Mouse (Mus musculus) lung, embryonic 16.5 days (tissue): ENCODE data around the gene Nin. TPM values are rescaled to one million over a fixed set of nuclear protein-coding genes. Genes with fewer than 3 reads are reported as not detected.
A peak's percentile ranks its signal among the peaks of the same experiment; 100 is the strongest.

Source experiments
- ATAC-seq: fragments of 200-750 bp; cut with Nextera tagmentation; 2 replicates; pipeline ENCODE4 v1.8.0; 2017; ENCODE audit warnings: low read depth, mild to moderate bottlenecking, moderate library complexity
- H3K27ac ChIP-seq: fragments of 300-500 bp; sonication (generic); 2 replicates; pipeline ENCODE4 v1.5.1; 2014; ENCODE audit warnings: mild to moderate bottlenecking, control low read depth, low read length
- H3K27me3 ChIP-seq: fragments of 300-500 bp; sonication (generic); 2 replicates; pipeline ENCODE4 v1.6.1; 2014; ENCODE audit warnings: low read depth, low read length, mixed read lengths; ENCODE audit not compliant: control insufficient read depth, insufficient read depth
- H3K36me3 ChIP-seq: fragments of 300-500 bp; sonication (generic); 2 replicates; pipeline ENCODE4 v1.6.1; 2014; ENCODE audit warnings: low read length; ENCODE audit not compliant: control insufficient read depth, insufficient read depth
- H3K4me1 ChIP-seq: fragments of 300-500 bp; sonication (generic); replicated peaks from 2 replicates; pipeline ENCODE4 v1.6.1; 2014; ENCODE audit warnings: low read length, mixed read lengths; ENCODE audit not compliant: control insufficient read depth, insufficient read depth
- H3K4me2 ChIP-seq: fragments of 300-500 bp; sonication (generic); 2 replicates; pipeline ENCODE4 v1.6.1; 2014; ENCODE audit warnings: low read depth, low read length, control low read depth
- H3K4me3 ChIP-seq: fragments of 300-500 bp; sonication (generic); 2 replicates; pipeline ENCODE4 v1.5.1; 2014; ENCODE audit warnings: mild to moderate bottlenecking, low read length, control low read depth
- H3K9ac ChIP-seq: fragments of 300-500 bp; sonication (generic); 2 replicates; pipeline ENCODE4 v1.6.1; 2014; ENCODE audit warnings: low read length, control low read depth
- H3K9me3 ChIP-seq: fragments of 300-500 bp; sonication (generic); 2 replicates; pipeline ENCODE4 v1.6.1; 2016; ENCODE audit warnings: low read length; ENCODE audit not compliant: control insufficient read depth
- WGBS: fragments of 180-500 bp; shearing (Covaris S2); extraction: QIAGEN DNeasy Blood & Tissue Kit; methylation state at CpG from one replicate; pipeline ENCODE4 v1.1.7; 2014; 5-methylcytosine and 5-hydroxymethylcytosine counted together
- polyA plus RNA-seq: library from polyadenylated mRNA; unstranded; fragments of >200 nt; fragmentation: Nextera tagmentation; extraction: Ambion mirVana; gene quantifications from 2 replicates; pipeline ENCODE4 v1.2.1, GENCODE M21; 2015

The Nin gene
- polyA plus RNA-seq, 1 experiment from 2014 or later: 11.8 TPM

- Histone ChIP-seq H3K27ac (peak within 1 kb of the TSS; percentile 90), H3K27me3 (no peaks in the 10 kb centered on the region), H3K4me2 (peak within 1 kb of the TSS; percentile 86), H3K9ac (peak within 1 kb of the TSS; percentile 98), H3K4me3 (peak within 1 kb of the TSS; percentile 94), H3K36me3 (peaks cover 15% of the 10 kb centered on the region), H3K4me1 (peaks cover 12% of the 10 kb centered on the region), H3K9me3 (no peaks in the 10 kb centered on the region)
- WGBS: under 1% methylated on average over 83 of the region's 102 CpGs
- peak; percentile 94 for ATAC-seq
These were observed 126.6 kb downstream of the Nin start, which contains the start of gene Sav1 for GRCm38 (mm10) chr12:69986786-69987497. Gene Sav1 (minus strand): TSS chr12:69987002.

- H3K4me1 ChIP-seq: peaks cover 12% of the 10 kb centered on the region
- peak; percentile 57 for ATAC-seq
- peak overlapping the region; percentile 90 for H3K27ac ChIP-seq
- peak overlapping the region; percentile 98 for H3K9ac ChIP-seq
- peak overlapping the region; percentile 94 for H3K4me3 ChIP-seq
- H3K36me3 ChIP-seq: peaks cover 15% of the 10 kb centered on the region
- no peaks in the 10 kb centered on the region for H3K27me3 ChIP-seq
- H3K4me2 ChIP-seq: peak overlapping the region; percentile 86
- under 1% methylated on average over 34 of the region's 36 CpGs for WGBS
- H3K9me3 ChIP-seq: no peaks in the 10 kb centered on the region
These were observed 127.2 kb downstream of the Nin start for GRCm38 (mm10) chr12:69986241-69986762.

- H3K27me3 ChIP-seq: no peaks in the 10 kb centered on the region
- no peak for ATAC-seq
- H3K27ac ChIP-seq: no peak overlapping the region
- peaks cover 14% of the 10 kb centered on the region for H3K4me1 ChIP-seq
- H3K36me3 ChIP-seq: peaks cover 15% of the 10 kb centered on the region
- H3K4me3 ChIP-seq: peak overlapping the region; percentile 94
- H3K9ac ChIP-seq: peak overlapping the region; percentile 98
- 20% methylated on average over 4 of the region's 4 CpGs for WGBS
- peak overlapping the region; percentile 86 for H3K4me2 ChIP-seq
- H3K9me3 ChIP-seq: no peaks in the 10 kb centered on the region
These were observed 128.0 kb downstream of the Nin start for GRCm38 (mm10) chr12:69985546-69985945.

- no peak overlapping the region for H3K4me3 ChIP-seq
These were observed 130.6 kb downstream of the Nin start for GRCm38 (mm10) chr12:69982874-69983273.

GRCm38 (mm10) chr12:69977376-69977998, 136.0 kb downstream of the Nin start:
- Histone ChIP-seq H3K4me1 (0 out of 2 replicates have a peak, but pooled peaks cover 7% of the 10 kb centered on the region), H3K27ac (peak overlapping the region; percentile 1; the same call in 1 of the 2 replicates), H3K4me3 (no peak overlapping the region), H3K9me3 (no peaks in the 10 kb centered on the region), H3K36me3 (peaks cover 7% of the 10 kb centered on the region; the same call in 1 of the 2 replicates), H3K4me2 (no peak overlapping the region), H3K27me3 (no peaks in the 10 kb centered on the region), H3K9ac (no peak overlapping the region)
- 62% methylated on average over 9 of the region's 9 CpGs for WGBS
- ATAC-seq: peak; percentile 71

More at GRCm38 (mm10) chr12:69982874-69983273, 130.6 kb downstream of the Nin start:
- 67% methylated on average over 5 of the region's 5 CpGs for WGBS
- peaks cover 15% of the 10 kb centered on the region for H3K36me3 ChIP-seq
- ATAC-seq: no peak
- peaks cover 14% of the 10 kb centered on the region for H3K4me1 ChIP-seq
- H3K9me3 ChIP-seq: no peaks in the 10 kb centered on the region
- no peak overlapping the region for H3K9ac ChIP-seq
- H3K27ac ChIP-seq: no peak overlapping the region
- H3K27me3 ChIP-seq: no peaks in the 10 kb centered on the region
- no peak overlapping the region for H3K4me2 ChIP-seq

- H3K27ac ChIP-seq: no peak overlapping the region
- H3K4me3 ChIP-seq: no peak overlapping the region
- no peak for ATAC-seq
- no peaks in the 10 kb centered on the region for H3K27me3 ChIP-seq
- no peak overlapping the region for H3K9ac ChIP-seq
- no peak overlapping the region for H3K4me2 ChIP-seq
- H3K4me1 ChIP-seq: 0 out of 2 replicates have a peak, but pooled peaks cover 5% of the 10 kb centered on the region
- H3K36me3 ChIP-seq: peaks cover 5% of the 10 kb centered on the region; the same call in 1 of the 2 replicates
- H3K9me3 ChIP-seq: no peaks in the 10 kb centered on the region
- WGBS: 64% methylated on average over 6 of the region's 6 CpGs
These were observed 136.8 kb downstream of the Nin start for GRCm38 (mm10) chr12:69976688-69977087.

- no peaks in the 10 kb centered on the region for H3K27me3 ChIP-seq
- no peak overlapping the region for H3K4me3 ChIP-seq
- H3K4me2 ChIP-seq: no peak overlapping the region
- no peaks in the 10 kb centered on the region for H3K9me3 ChIP-seq
- ATAC-seq: no peak
- H3K36me3 ChIP-seq: peaks cover 15% of the 10 kb centered on the region
- H3K27ac ChIP-seq: no peak overlapping the region
- H3K9ac ChIP-seq: no peak overlapping the region
- H3K4me1 ChIP-seq: 0 out of 2 replicates have a peak, but pooled peaks cover 3% of the 10 kb centered on the region
These were observed 139.9 kb downstream of the Nin start for GRCm38 (mm10) chr12:69973666-69974065.

- Histone ChIP-seq H3K4me2 (no peak overlapping the region), H3K4me3 (no peak overlapping the region), H3K36me3 (peaks cover 25% of the 10 kb centered on the region), H3K27me3 (no peaks in the 10 kb centered on the region), H3K9me3 (no peaks in the 10 kb centered on the region), H3K9ac (no peak overlapping the region), H3K27ac (no peak overlapping the region), H3K4me1 (no peaks in the 10 kb centered on the region)
- 60% methylated on average over 5 of the region's 5 CpGs for WGBS
- peak; percentile 51; the same call in 1 of the 2 replicates for ATAC-seq
These were observed 145.4 kb downstream of the Nin start for GRCm38 (mm10) chr12:69968154-69968553.

- ATAC-seq: no peak
- Histone ChIP-seq H3K36me3 (peaks cover 29% of the 10 kb centered on the region), H3K27me3 (no peaks in the 10 kb centered on the region), H3K27ac (no peak overlapping the region), H3K4me3 (no peak overlapping the region), H3K4me1 (no peaks in the 10 kb centered on the region), H3K9me3 (no peaks in the 10 kb centered on the region), H3K9ac (no peak overlapping the region), H3K4me2 (no peak overlapping the region)
- 83% methylated on average over 6 of the region's 6 CpGs for WGBS
These were observed 146.4 kb downstream of the Nin start for GRCm38 (mm10) chr12:69967112-69967511.
